Comparison of ENCODE assay signal across 9 mouse cellular contexts in genomic region chr9:84019627-84020026, GRCm38 (mm10).
DNase-seq lines count a peak whose midpoint lies in the region; ATAC-seq lines count a peak whose summit lies in the region.
"Had no signal": no experiment of that assay in that cellular context is flagged by ENCODE, and none has a peak within 500 bp of the region (broad histone marks: within the 10 kb centered on the region; RNA-seq: fewer than 3 reads in every experiment).

No protein-coding gene starts in this region.

- H3K4me1 ChIP-seq in hindbrain, embryonic 12.5 days = no peaks in the 10 kb centered on the region
- no peaks in the 10 kb centered on the region for H3K4me1 ChIP-seq in neural tube, embryonic 14.5 days (ENCODE audit: control insufficient read depth, insufficient read depth, low read length)
- H3K4me1 ChIP-seq: megakaryocyte, embryonic 14.5 days had no signal

- no peaks in the 10 kb centered on the region for H3K27me3 ChIP-seq in hindbrain, embryonic 12.5 days
- no peaks in the 10 kb centered on the region for H3K27me3 ChIP-seq in neural tube, embryonic 14.5 days (ENCODE audit: control insufficient read depth, insufficient read depth, low read length)
- H3K27me3 ChIP-seq: megakaryocyte, embryonic 14.5 days had no signal

- no peak overlapping the region for H3K4me3 ChIP-seq in hindbrain, embryonic 12.5 days
- no peak overlapping the region for H3K4me3 ChIP-seq in neural tube, embryonic 14.5 days (ENCODE audit: low read depth, low read length)
- H3K4me3 ChIP-seq: megakaryocyte, embryonic 14.5 days had no signal

- WGBS in hindbrain, embryonic 12.5 days = 70% methylated on average over 2 of the region's 2 CpGs
- WGBS in neural tube, embryonic 14.5 days = 69% methylated on average over 2 of the region's 2 CpGs

- peak; percentile 75 for ATAC-seq in hindbrain, embryonic 12.5 days (ENCODE audit: low FRiP score)
- peak; percentile 83 for ATAC-seq in neural tube, embryonic 14.5 days (ENCODE audit: low read depth)

- no peak overlapping the region for H3K9ac ChIP-seq in hindbrain, embryonic 12.5 days
- no peak overlapping the region for H3K9ac ChIP-seq in neural tube, embryonic 14.5 days (replicated peaks; ENCODE audit: low read depth, low read length)

- peak; percentile 54 for DNase-seq in embryo, embryonic 10 days (ENCODE audit: low spot score)
- no peak for DNase-seq in embryo, embryonic 9.5 days (ENCODE audit: extremely low spot score)
- DNase-seq in lung, postnatal 10 days = peak; percentile 23
- DNase-seq in lung, postnatal 4 days = no peak
- DNase-seq in testis, postnatal 14 days (ENCODE audit: low spot score) = no peak
- DNase-seq in ovary, postnatal 36 days (ENCODE audit: low spot score) = no peak

- no peak overlapping the region for H3K4me2 ChIP-seq in hindbrain, embryonic 12.5 days (replicated peaks)
- H3K4me2 ChIP-seq in neural tube, embryonic 14.5 days (ENCODE audit: low read depth, low read length) = no peak overlapping the region

- no peaks in the 10 kb centered on the region for H3K9me3 ChIP-seq in hindbrain, embryonic 12.5 days (replicated peaks)
- H3K9me3 ChIP-seq in neural tube, embryonic 14.5 days (ENCODE audit: control insufficient read depth, low read length) = no peaks in the 10 kb centered on the region
- H3K9me3 ChIP-seq: megakaryocyte, embryonic 14.5 days had no signal

- H3K36me3 ChIP-seq in hindbrain, embryonic 12.5 days = no peaks in the 10 kb centered on the region
- H3K36me3 ChIP-seq in neural tube, embryonic 14.5 days (ENCODE audit: control insufficient read depth, insufficient read depth, low read length) = no peaks in the 10 kb centered on the region

- H3K27ac ChIP-seq in hindbrain, embryonic 12.5 days = no peak overlapping the region
- H3K27ac ChIP-seq in neural tube, embryonic 14.5 days (ENCODE audit: low read depth, low read length) = no peak overlapping the region

Comparison
In these comparisons a context has a peak if more than half of its experiments do, and no peak if none do; other contexts are left out.
1. DNase-seq: peak in embryo, embryonic 10 days (single experiment) and lung, postnatal 10 days (single experiment); none in embryo, embryonic 9.5 days (single experiment), lung, postnatal 4 days (0 of 2), testis, postnatal 14 days (single experiment) and ovary, postnatal 36 days (single experiment).